Mouse (Mus musculus) gastrocnemius, adult 2 months (tissue): ENCODE measurements at regions not wholly inside any gene's neighbourhood (a gene's known extent, or its start where the extent isn't known, plus 50 kb on each side); places are given as distances from the start of the nearest gene placed in this dataset.

ENCODE experiments used
- DNase-seq: peaks from one replicate; pipeline ENCODE4 v3.0.0; 2022
- H3K27ac ChIP-seq: fragments of 200-600 bp; 2 replicates; pipeline ENCODE4 v1.8.1; 2022; ENCODE audit warnings: mild to moderate bottlenecking
- H3K4me3 ChIP-seq: fragments of 200-600 bp; 2 replicates; pipeline ENCODE4 v1.8.1; 2022; ENCODE audit warnings: mild to moderate bottlenecking, moderate library complexity
- CTCF ChIP-seq: fragments of 200-600 bp; IDR thresholded peaks from 2 replicates; pipeline ENCODE4 v1.8.1; 2022; ENCODE audit warnings: antibody characterized with exemption, mild to moderate bottlenecking, moderate library complexity
- intact Hi-C: fragments of 180-260 bp; cut with DNase I; formaldehyde crosslinking; loops from one replicate; pipeline ENCODE4 v1.15.1; 2025

DNA sequence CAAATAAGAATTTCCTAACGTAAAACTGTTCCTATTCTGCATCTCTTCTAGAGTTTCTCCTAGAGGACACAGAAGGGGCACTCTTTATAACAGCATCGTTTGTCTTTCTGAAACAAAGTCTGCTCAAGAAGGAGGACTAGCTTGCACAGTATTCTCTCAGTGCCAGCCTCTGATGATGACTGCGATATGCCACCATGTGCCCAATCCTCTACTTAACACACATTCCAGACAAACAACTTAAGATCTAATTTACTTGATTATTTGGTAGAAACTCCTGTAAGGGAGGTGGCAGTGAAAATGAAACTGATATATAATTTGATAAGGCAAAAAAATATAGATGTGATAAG is 139.9 kb downstream of the Klf6 start:
- TF ChIP-seq CTCF = no peak
- no peak for DNase-seq
- Histone ChIP-seq H3K4me3 (no peak overlapping the region), H3K27ac (no peak overlapping the region)
- intact Hi-C loops = no loop called here

DNA sequence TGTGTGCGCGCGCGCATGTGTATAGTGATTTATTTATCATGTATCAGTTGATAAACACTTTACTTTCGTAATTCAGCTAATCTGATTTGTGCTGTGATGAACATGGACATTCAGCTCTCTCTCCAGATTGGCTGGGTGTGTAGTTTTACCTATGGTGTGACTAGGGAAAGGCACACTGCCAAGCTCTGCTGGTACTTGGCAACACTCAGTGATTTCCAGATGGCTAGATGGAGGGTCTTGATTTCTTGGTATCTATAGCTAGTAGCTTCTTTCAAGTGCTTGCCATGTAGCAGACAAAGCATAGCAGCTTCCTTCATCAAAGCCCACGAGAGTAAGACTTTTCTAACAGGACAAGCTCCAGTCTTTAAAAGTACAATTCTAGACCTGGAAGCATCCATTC is 144.6 kb downstream of the Klf6 start:
- no peak for TF ChIP-seq CTCF
- Histone ChIP-seq H3K4me3 (no peak overlapping the region), H3K27ac (no peak overlapping the region)
- no peak for DNase-seq
- intact Hi-C loops = no loop called here

DNA sequence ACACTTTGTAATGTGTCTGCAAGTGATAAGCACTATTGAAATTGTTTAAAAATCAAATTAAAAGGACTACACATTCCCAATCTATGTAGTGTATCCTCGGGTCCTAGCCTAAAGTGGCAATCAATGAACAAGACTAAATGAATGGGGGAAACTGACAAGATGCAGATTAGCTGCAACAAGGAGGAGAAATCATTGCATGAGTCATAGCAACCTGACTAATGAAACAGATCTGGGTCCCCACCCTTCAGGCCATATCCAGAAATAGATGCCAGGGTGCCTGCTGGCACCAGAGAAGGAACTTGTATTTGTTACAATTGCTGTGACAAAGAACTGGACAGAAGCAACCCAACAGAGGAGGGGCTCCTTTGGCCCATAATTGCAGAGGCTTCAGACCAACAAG is 148.4 kb downstream of the Klf6 start:
- DNase-seq = peak; percentile 49
- TF ChIP-seq CTCF = no peak
- Histone ChIP-seq H3K27ac (peak overlapping the region; percentile 24; the same call in 1 of the 2 replicates), H3K4me3 (no peak overlapping the region)
- intact Hi-C loops = no loop called here

DNA sequence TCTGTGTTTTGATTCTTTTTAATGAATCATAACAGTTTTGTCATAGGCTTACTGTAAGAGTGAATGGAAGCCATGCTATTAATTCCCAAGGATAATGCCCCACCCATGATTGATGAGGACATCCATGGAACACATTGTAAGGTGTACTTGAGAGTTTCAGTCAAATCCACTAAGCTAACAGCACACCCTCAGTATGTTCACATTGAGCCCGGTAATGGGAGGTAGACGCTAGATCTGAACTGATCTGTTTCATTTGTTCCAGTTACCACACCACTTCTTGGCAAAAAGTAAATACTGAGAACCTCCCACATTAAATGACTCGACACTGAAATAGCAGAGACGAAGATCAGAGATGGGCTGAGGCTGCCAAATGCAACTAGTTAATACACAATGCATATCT is 165.9 kb downstream of the Klf6 start:
- Histone ChIP-seq H3K4me3 (peak overlapping the region; percentile 19; the same call in 1 of the 2 replicates), H3K27ac (no peak overlapping the region)
- TF ChIP-seq CTCF = no peak
- intact Hi-C loops = no loop called here
- DNase-seq = no peak

DNA sequence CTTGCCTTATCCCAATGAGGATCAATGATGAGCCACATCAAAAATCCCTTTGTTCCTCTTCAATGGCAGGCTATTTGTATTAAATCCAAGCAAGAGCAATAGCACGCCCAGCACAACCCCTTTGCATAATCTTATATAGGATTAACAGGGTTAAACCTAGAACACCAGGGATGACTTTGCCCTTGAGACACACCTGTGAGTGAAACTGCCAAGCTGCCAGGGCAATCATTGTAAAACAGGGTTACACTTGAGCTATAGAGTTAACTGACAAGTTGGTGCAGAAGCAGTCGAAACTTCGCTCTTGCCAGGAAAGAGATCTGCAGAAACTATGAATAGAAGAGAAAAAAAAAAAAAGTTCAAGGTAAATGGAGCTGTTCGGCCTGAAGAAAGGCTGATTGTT is 167.6 kb downstream of the Klf6 start:
- no peak overlapping the region for H3K4me3 ChIP-seq
- H3K27ac ChIP-seq = no peak overlapping the region
- no peak for DNase-seq
- intact Hi-C loops = no loop called here
- no peak for TF ChIP-seq CTCF

DNA sequence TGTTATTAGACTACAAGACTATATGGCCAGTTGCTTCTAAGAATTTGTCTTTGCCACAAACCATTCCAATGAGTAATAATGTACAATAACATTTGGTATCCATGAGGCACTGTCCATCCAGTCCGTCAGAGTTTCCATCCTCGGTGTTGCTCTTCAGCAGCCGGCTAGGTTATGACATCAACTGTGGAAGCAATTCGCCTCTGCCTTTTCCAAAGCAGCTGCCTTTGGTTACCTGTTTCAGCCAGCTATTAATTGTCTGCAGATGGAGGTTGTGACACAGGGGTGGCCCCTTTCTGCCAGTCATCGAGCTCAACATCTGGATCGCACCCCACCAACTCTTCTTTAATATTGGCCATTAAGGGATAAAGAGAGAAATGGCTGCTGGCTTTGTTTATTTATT is 168.2 kb downstream of the Klf6 start:
- DNase-seq = no peak
- intact Hi-C loops = no loop called here
- Histone ChIP-seq H3K27ac (no peak overlapping the region), H3K4me3 (no peak overlapping the region)
- TF ChIP-seq CTCF = no peak

DNA sequence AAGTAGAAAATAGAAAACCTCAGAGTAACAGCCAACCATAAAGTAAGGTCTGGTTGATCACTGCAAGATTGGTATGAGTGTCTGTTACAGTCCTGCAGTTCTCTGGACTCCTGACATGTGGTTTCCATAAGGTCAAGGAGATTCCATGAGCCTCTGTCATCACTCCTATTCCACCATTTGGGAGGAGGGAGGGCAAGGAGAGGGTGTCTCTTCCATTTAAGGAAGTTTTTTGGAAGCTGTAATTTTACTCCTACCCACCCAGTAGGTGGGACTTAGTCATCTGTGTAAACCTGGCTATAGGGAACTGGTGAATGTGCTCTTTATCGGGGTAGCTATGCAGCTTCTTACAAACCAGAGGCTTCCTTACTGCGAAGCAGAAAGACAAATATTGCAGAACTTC is 168.8 kb downstream of the Klf6 start:
- no peak for DNase-seq
- intact Hi-C loops = no loop called here
- TF ChIP-seq CTCF = no peak
- Histone ChIP-seq H3K27ac (no peak overlapping the region), H3K4me3 (no peak overlapping the region)

DNA sequence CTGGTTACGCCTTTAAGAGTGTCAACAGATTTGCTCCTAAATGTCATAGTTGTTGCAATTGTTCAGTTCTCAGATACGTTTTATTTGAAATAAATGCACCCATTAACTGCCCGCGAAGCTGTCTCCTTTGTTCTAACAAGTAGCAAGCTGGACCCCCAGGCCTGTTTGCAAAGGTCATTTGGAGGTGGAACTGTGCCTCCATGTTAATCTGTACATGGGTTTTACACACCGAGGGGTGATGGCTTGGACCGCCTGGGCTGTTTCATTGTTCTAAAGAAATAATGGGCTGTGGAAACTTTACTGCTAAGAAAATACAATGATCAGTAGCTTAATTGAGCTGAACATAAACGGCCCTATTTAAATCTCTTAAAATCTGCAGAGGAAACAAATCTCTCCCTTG is 178.8 kb downstream of the Klf6 start:
- H3K4me3 ChIP-seq = no peak overlapping the region
- TF ChIP-seq CTCF = no peak
- intact Hi-C loops = no loop called here
- H3K27ac ChIP-seq = no peak overlapping the region
- no peak for DNase-seq

DNA sequence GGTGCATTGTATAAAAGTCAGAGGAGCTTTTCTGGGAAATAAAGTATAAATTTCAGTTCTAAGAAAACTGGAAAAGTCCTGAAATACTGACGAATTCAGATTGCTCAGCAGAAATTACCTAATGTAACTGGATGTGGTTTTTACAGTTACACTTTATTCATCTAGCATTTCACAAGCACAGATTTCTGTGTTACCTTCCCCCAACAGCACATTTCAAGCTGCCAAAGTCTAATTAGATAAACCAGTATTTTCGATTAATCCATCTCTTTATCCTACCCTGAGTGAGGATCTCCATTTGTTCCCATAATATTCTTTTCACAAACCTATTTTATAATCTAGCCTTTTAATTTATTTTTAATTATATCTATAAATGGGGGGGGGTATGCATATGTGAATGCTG is 179.4 kb downstream of the Klf6 start:
- H3K4me3 ChIP-seq = no peak overlapping the region
- no peak for TF ChIP-seq CTCF
- no peak for DNase-seq
- H3K27ac ChIP-seq = no peak overlapping the region
- intact Hi-C loops = no loop called here

DNA sequence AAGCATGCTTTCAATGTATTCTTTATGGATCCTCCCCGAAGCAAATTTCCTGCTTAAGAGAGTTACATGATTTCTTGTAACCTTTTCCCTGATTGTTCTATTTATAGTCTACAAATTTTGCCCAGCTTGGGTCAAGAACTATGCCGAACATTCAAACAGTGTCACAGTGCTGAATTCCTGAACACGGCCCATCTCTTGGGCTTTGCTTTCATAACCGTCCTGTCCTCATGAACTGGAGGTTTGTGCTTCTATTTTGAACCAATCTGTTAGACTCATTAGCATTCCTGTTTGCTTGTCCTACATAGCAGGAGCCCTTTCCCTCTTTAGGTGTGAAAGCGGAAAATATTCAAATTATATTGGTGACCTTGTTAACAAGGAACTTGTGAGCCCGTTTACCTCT is 181.2 kb downstream of the Klf6 start:
- Histone ChIP-seq H3K4me3 (no peak overlapping the region), H3K27ac (peak overlapping the region; percentile 48; the same call in 1 of the 2 replicates)
- no peak for DNase-seq
- no peak for TF ChIP-seq CTCF
- intact Hi-C loops = no loop called here

DNA sequence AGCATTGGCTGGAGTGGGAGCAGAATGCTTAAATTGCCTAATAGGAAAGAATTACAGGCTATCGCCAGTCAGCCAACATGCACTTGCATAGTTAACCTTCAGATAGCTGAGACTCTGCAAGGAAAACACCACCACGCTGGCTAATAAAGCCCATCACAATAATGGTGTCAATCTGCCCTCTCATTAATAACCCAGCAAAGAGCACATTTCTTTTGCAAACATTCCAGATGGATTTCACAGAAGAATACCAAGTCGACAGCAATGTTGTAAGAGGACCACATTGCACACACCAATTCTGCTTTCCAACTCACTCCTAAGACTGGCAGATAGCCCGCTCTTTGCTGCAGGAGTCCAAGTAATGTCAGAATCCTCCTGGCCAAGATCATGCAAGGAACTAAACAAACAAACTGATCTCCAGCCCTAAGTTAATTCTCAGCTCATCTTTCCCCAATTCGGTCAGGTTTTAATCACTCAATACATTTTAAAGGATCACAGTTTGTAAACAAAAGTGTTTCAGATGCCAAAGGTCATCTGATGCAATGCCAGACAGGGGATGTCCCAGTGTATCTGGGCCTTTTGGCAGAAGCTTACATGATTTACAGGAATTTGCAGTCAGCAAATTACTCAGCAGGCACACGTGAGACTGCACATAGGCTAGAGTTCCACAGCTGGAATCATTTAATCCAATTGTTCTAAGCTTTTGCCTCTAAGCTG is 198.4 kb downstream of the Klf6 start:
- H3K27ac ChIP-seq = peak overlapping the region; percentile 63
- intact Hi-C loops = no loop called here

DNA sequence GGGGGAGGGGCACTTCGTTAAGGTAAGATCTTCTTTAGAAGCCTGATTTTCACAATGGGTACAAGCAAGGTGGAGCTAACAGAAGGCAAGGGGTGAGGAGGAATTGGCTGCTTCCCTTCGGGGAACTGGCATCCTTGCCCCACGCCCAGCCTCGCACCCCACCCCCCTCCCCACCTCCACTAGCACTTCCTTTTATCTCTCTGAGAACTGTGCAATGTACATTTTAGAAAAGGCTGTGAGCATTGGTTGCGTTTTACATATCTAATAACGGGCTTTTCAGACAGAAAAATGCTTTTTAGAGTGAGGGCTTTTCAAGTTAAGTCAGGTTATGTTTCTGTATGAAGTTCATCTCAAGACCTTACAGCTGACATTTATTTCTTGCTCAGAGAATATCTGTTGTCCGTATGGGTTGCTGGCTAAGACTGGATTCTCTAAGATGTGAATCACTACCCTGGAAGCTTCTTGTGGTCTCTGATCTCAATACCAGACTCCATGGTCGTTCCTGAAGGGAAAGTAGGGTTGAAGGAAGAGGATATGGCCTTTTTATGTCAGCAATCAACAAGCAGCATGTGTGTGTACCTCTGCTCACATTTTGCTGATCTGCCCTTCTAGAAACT is 199.1 kb downstream of the Klf6 start:
- peak overlapping the region; percentile 63 for H3K27ac ChIP-seq
- no peak for TF ChIP-seq CTCF
- no peak for DNase-seq
- intact Hi-C loops = no loop called here
- peak overlapping the region; percentile 17; the same call in 1 of the 2 replicates for H3K4me3 ChIP-seq

More for the DNA sequence above, 198.4 kb downstream of the Klf6 start:
- TF ChIP-seq CTCF = no peak
- peak; percentile 68 for DNase-seq
- H3K4me3 ChIP-seq = peak overlapping the region; percentile 17; the same call in 1 of the 2 replicates

DNA sequence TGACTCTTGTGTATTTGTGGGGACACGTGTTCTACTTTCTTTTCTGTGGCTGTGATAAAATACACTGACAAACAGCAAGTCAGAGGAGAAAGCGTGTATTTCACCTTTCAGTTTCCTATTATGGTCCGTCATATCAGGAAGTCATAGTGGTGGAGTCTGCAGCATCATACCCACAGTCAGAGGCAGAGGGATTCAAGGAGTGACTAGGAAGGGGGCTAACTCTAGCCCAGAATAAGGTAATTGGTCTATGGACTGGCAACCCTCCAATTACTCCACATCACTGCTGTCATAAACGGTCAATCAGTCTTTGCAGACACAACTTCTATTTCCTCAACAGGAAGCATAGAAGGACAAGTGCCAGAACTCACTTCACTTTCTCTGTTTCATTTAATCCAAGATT is 201.0 kb downstream of the Klf6 start:
- H3K27ac ChIP-seq = no peak overlapping the region
- intact Hi-C loops = no loop called here

More for the DNA sequence above, 201.0 kb downstream of the Klf6 start:
- DNase-seq = no peak
- no peak for TF ChIP-seq CTCF
- H3K4me3 ChIP-seq = no peak overlapping the region
